Mouse (Mus musculus) ES-E14 (cell line): ENCODE results near the gene Cadm1.

Experiments used
- CHD2 ChIP-seq: IDR thresholded peaks from 2 replicates; pipeline ENCODE4 v1.6.1; 2014; ENCODE audit warnings: mild to moderate bottlenecking, low read depth, low read length, inconsistent platforms
- HCFC1 ChIP-seq: IDR thresholded peaks from 2 replicates; pipeline ENCODE4 v1.6.1; 2012; ENCODE audit warnings: low read length, inconsistent platforms, borderline replicate concordance; ENCODE audit not compliant: insufficient read depth
- ZC3H11A ChIP-seq: IDR thresholded peaks from 2 replicates; pipeline ENCODE4 v1.6.1; 2012; ENCODE audit warnings: low read depth, mild to moderate bottlenecking, inconsistent platforms, low read length, borderline replicate concordance
- ZNF384 ChIP-seq: IDR thresholded peaks from 2 replicates; pipeline ENCODE4 v1.6.1; 2012; ENCODE audit warnings: low read depth, low read length, inconsistent platforms

GRCm38 (mm10) chr9:47728852-47729251 is 198.9 kb downstream of the Cadm1 start:
- no peak for TF ChIP-seq ZNF384
- no peak for TF ChIP-seq ZC3H11A
- no peak for TF ChIP-seq CHD2
- no peak for TF ChIP-seq HCFC1
